Mouse (Mus musculus) liver, adult 2 months (tissue): Measurements from ENCODE around the gene Bmp7.

Experiments used
- CTCF ChIP-seq: fragments of 200-500 bp; IDR thresholded peaks from 2 replicates; pipeline ENCODE4 v1.5.1; 2011; ENCODE audit warnings: low read depth, low read length, control low read depth
- POLR2A ChIP-seq: fragments of 200-500 bp; IDR thresholded peaks from 2 replicates; pipeline ENCODE4 v1.6.1; 2011; ENCODE audit warnings: low read length, control low read depth; ENCODE audit not compliant: insufficient read depth; ENCODE audit errors: extremely low read depth

DNA sequence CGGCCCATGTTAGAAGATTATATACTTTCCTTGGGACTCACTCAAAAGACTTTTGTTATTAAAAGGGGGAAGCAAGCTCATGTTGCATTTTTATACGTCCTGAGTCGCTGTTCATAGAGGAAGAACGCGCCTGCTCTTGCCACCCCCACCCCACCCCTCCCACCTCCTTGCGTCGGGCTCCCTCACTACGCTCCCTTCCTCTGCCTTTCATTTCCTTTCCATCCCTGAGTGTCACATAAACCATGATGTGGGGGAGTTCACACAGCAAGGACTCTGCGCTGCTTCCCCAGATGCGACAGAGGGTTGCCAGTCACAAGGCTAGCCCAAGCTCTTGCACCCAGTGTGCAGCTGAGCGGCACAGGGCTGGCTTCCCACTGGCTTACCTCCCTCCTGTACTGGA, 88.3 kb downstream of the Bmp7 start:
- TF ChIP-seq POLR2A (no peak), CTCF (no peak)
